Mouse (Mus musculus) lung, embryonic 15.5 days (tissue): ENCODE results near the gene Arfgef3. TPM values are rescaled to one million over a fixed set of nuclear protein-coding genes. Genes with fewer than 3 reads are reported as not detected.

ENCODE experiments used
- ATAC-seq: fragments of 200-750 bp; cut with Nextera tagmentation; 2 replicates; pipeline ENCODE4 v1.8.0; 2017; ENCODE audit warnings: moderate number of reproducible peaks, borderline replicate concordance; ENCODE audit not compliant: low FRiP score, low TSS enrichment; ENCODE audit errors: extremely low read depth
- H3K27ac ChIP-seq: fragments of 300-500 bp; sonication (generic); 2 replicates; pipeline ENCODE4 v1.5.1; 2015; ENCODE audit warnings: moderate library complexity, mild to moderate bottlenecking, inconsistent platforms
- H3K27me3 ChIP-seq: fragments of 300-500 bp; sonication (generic); 2 replicates; pipeline ENCODE4 v1.6.1; 2015; ENCODE audit warnings: inconsistent platforms
- H3K36me3 ChIP-seq: fragments of 300-500 bp; sonication (generic); 2 replicates; pipeline ENCODE4 v1.6.1; 2015; ENCODE audit warnings: inconsistent platforms
- H3K4me1 ChIP-seq: fragments of 300-500 bp; sonication (generic); 2 replicates; pipeline ENCODE4 v1.6.1; 2015; ENCODE audit warnings: inconsistent platforms
- H3K4me2 ChIP-seq: fragments of 300-500 bp; sonication (generic); 2 replicates; pipeline ENCODE4 v1.6.1; 2015; ENCODE audit warnings: inconsistent platforms, mild to moderate bottlenecking, moderate library complexity
- H3K4me3 ChIP-seq: fragments of 300-500 bp; sonication (generic); 2 replicates; pipeline ENCODE4 v1.5.1; 2015; ENCODE audit warnings: mild to moderate bottlenecking, inconsistent platforms
- H3K9ac ChIP-seq: fragments of 300-500 bp; sonication (generic); 2 replicates; pipeline ENCODE4 v1.6.1; 2015; ENCODE audit warnings: inconsistent platforms
- H3K9me3 ChIP-seq: fragments of 300-500 bp; sonication (generic); 2 replicates; pipeline ENCODE4 v1.6.1; 2016; ENCODE audit warnings: inconsistent platforms
- whole genome bisulfite sequencing: fragments of 180-500 bp; shearing (Covaris S2); methylation state at CpG from one replicate; pipeline ENCODE4 v1.1.7; 2015; 5-methylcytosine and 5-hydroxymethylcytosine counted together
- polyA plus RNA-seq: library from polyadenylated mRNA; unstranded; fragments of >200 nt; fragmentation: Nextera tagmentation; extraction: Ambion mirVana; gene quantifications from 2 replicates; pipeline ENCODE4 v1.2.1, GENCODE M21; 2015

Arfgef3 gene
- polyA plus RNA-seq, 1 experiment from 2014 or later = 1.6 TPM

- Histone ChIP-seq H3K4me3 (no peak overlapping the region), H3K9ac (no peak overlapping the region), H3K4me2 (no peak overlapping the region), H3K4me1 (no peaks in the 10 kb centered on the region), H3K36me3 (no peaks in the 10 kb centered on the region), H3K27me3 (no peaks in the 10 kb centered on the region), H3K9me3 (no peaks in the 10 kb centered on the region), H3K27ac (no peak overlapping the region)
- WGBS = 81% methylated on average over 4 of the region's 4 CpGs
- ATAC-seq = no peak
These were observed 32.3 kb downstream of the Arfgef3 start for GRCm38 (mm10) chr10:18711436-18711835.

GRCm38 (mm10) chr10:18710949-18711348 is 32.8 kb downstream of the Arfgef3 start:
- H3K9ac ChIP-seq = no peak overlapping the region
- no peak overlapping the region for H3K27ac ChIP-seq
- H3K36me3 ChIP-seq = no peaks in the 10 kb centered on the region
- no peaks in the 10 kb centered on the region for H3K27me3 ChIP-seq
- H3K4me1 ChIP-seq = no peaks in the 10 kb centered on the region
- ATAC-seq = no peak
- H3K4me3 ChIP-seq = no peak overlapping the region
- no peak overlapping the region for H3K4me2 ChIP-seq
- 57% methylated on average over 6 of the region's 6 CpGs for WGBS
- H3K9me3 ChIP-seq = no peaks in the 10 kb centered on the region

GRCm38 (mm10) chr10:18709836-18710235 is 33.9 kb downstream of the Arfgef3 start:
- H3K4me1 ChIP-seq = no peaks in the 10 kb centered on the region
- ATAC-seq = no peak
- no peak overlapping the region for H3K4me3 ChIP-seq
- H3K27me3 ChIP-seq = no peaks in the 10 kb centered on the region
- no peak overlapping the region for H3K9ac ChIP-seq
- H3K36me3 ChIP-seq = no peaks in the 10 kb centered on the region
- no peak overlapping the region for H3K4me2 ChIP-seq
- 79% methylated on average over 2 of the region's 2 CpGs for WGBS
- H3K27ac ChIP-seq = no peak overlapping the region
- no peaks in the 10 kb centered on the region for H3K9me3 ChIP-seq

GRCm38 (mm10) chr10:18708641-18709040 is 35.1 kb downstream of the Arfgef3 start:
- 69% methylated on average over 1 of the region's 1 CpGs for WGBS
- Histone ChIP-seq H3K27ac (no peak overlapping the region), H3K27me3 (no peaks in the 10 kb centered on the region), H3K36me3 (no peaks in the 10 kb centered on the region), H3K9ac (no peak overlapping the region), H3K9me3 (no peaks in the 10 kb centered on the region), H3K4me1 (no peaks in the 10 kb centered on the region), H3K4me2 (no peak overlapping the region), H3K4me3 (no peak overlapping the region)
- ATAC-seq = no peak

GRCm38 (mm10) chr10:18704393-18705120 is 39.2 kb downstream of the Arfgef3 start:
- Histone ChIP-seq H3K36me3 (no peaks in the 10 kb centered on the region), H3K4me1 (no peaks in the 10 kb centered on the region), H3K4me3 (no peak overlapping the region), H3K4me2 (no peak overlapping the region), H3K9me3 (no peaks in the 10 kb centered on the region), H3K27me3 (no peaks in the 10 kb centered on the region), H3K9ac (no peak overlapping the region), H3K27ac (no peak overlapping the region)
- ATAC-seq = no peak
- 56% methylated on average over 4 of the region's 4 CpGs for WGBS

- Histone ChIP-seq H3K9me3 (no peaks in the 10 kb centered on the region), H3K4me3 (no peak overlapping the region), H3K4me2 (no peak overlapping the region), H3K27ac (no peak overlapping the region), H3K9ac (no peak overlapping the region), H3K4me1 (no peaks in the 10 kb centered on the region), H3K27me3 (no peaks in the 10 kb centered on the region), H3K36me3 (no peaks in the 10 kb centered on the region)
- ATAC-seq = no peak
These were observed 42.2 kb downstream of the Arfgef3 start for GRCm38 (mm10) chr10:18701517-18701916.

GRCm38 (mm10) chr10:18700117-18700516 is 43.6 kb downstream of the Arfgef3 start:
- no peak overlapping the region for H3K27ac ChIP-seq
- no peaks in the 10 kb centered on the region for H3K9me3 ChIP-seq
- WGBS = 60% methylated on average over 2 of the region's 2 CpGs
- ATAC-seq = no peak
- no peaks in the 10 kb centered on the region for H3K36me3 ChIP-seq
- no peaks in the 10 kb centered on the region for H3K4me1 ChIP-seq
- H3K27me3 ChIP-seq = no peaks in the 10 kb centered on the region
- H3K4me2 ChIP-seq = no peak overlapping the region
- H3K4me3 ChIP-seq = no peak overlapping the region
- H3K9ac ChIP-seq = no peak overlapping the region

GRCm38 (mm10) chr10:18699151-18699550 is 44.6 kb downstream of the Arfgef3 start:
- Histone ChIP-seq H3K36me3 (no peaks in the 10 kb centered on the region), H3K9me3 (no peaks in the 10 kb centered on the region), H3K4me2 (no peak overlapping the region), H3K4me1 (no peaks in the 10 kb centered on the region), H3K4me3 (no peak overlapping the region), H3K27ac (no peak overlapping the region), H3K27me3 (no peaks in the 10 kb centered on the region), H3K9ac (no peak overlapping the region)
- 90% methylated on average over 2 of the region's 2 CpGs for WGBS
- no peak for ATAC-seq

- no peak for ATAC-seq
- no peaks in the 10 kb centered on the region for H3K27me3 ChIP-seq
- H3K4me3 ChIP-seq = no peak overlapping the region
- H3K4me2 ChIP-seq = no peak overlapping the region
- H3K4me1 ChIP-seq = no peaks in the 10 kb centered on the region
- 39% methylated on average over 6 of the region's 6 CpGs for whole genome bisulfite sequencing
- no peak overlapping the region for H3K27ac ChIP-seq
- no peaks in the 10 kb centered on the region for H3K36me3 ChIP-seq
- no peak overlapping the region for H3K9ac ChIP-seq
- H3K9me3 ChIP-seq = no peaks in the 10 kb centered on the region
These were observed 47.3 kb downstream of the Arfgef3 start for GRCm38 (mm10) chr10:18696461-18696860.

- no peak for ATAC-seq
- Histone ChIP-seq H3K27ac (no peak overlapping the region), H3K4me2 (no peak overlapping the region), H3K9ac (no peak overlapping the region), H3K36me3 (no peaks in the 10 kb centered on the region), H3K4me3 (no peak overlapping the region), H3K27me3 (no peaks in the 10 kb centered on the region), H3K4me1 (no peaks in the 10 kb centered on the region), H3K9me3 (no peaks in the 10 kb centered on the region)
- WGBS = 37% methylated on average over 2 of the region's 2 CpGs
These were observed 55.5 kb downstream of the Arfgef3 start for GRCm38 (mm10) chr10:18688234-18688633.

- no peaks in the 10 kb centered on the region for H3K27me3 ChIP-seq
- H3K4me2 ChIP-seq = no peak overlapping the region
- H3K9ac ChIP-seq = no peak overlapping the region
- no peak for ATAC-seq
- no peak overlapping the region for H3K4me3 ChIP-seq
- no peak overlapping the region for H3K27ac ChIP-seq
- H3K9me3 ChIP-seq = no peaks in the 10 kb centered on the region
- WGBS = 84% methylated on average over 2 of the region's 2 CpGs
- no peaks in the 10 kb centered on the region for H3K4me1 ChIP-seq
- H3K36me3 ChIP-seq = no peaks in the 10 kb centered on the region
These were observed 62.3 kb downstream of the Arfgef3 start for GRCm38 (mm10) chr10:18681385-18681954.

- no peaks in the 10 kb centered on the region for H3K9me3 ChIP-seq
- no peak overlapping the region for H3K4me2 ChIP-seq
- no peak overlapping the region for H3K9ac ChIP-seq
- H3K4me1 ChIP-seq = no peaks in the 10 kb centered on the region
- 51% methylated on average over 3 of the region's 3 CpGs for WGBS
- H3K36me3 ChIP-seq = no peaks in the 10 kb centered on the region
- no peak for ATAC-seq
- no peaks in the 10 kb centered on the region for H3K27me3 ChIP-seq
- no peak overlapping the region for H3K4me3 ChIP-seq
- H3K27ac ChIP-seq = no peak overlapping the region
These were observed 62.9 kb downstream of the Arfgef3 start for GRCm38 (mm10) chr10:18680661-18681384.
